Mouse (Mus musculus) layer of hippocampus, postnatal 25 days (tissue): ENCODE results near the gene Slc5a9. TPM values are rescaled to one million over a fixed set of nuclear protein-coding genes. Genes with fewer than 3 reads are reported as not detected.
"Not testable (repeated sequence)": the region's sequence is repeated elsewhere in the genome, so short reads cannot be mapped to it uniquely, and the experiment has no call there.

Experiments
- DNase-seq, 2 experiments: peaks; one replicate each; pipeline ENCODE4 v3.0.0; 2022; ENCODE audit warnings: mixed read lengths in 2 of 2, low spot score in 1 of 2; ENCODE audit errors: extremely low spot score in 1 of 2
- total RNA-seq, 2 experiments: library from RNA; stranded (reverse); gene quantifications; 2 replicates each; pipeline ENCODE4 v1.2.3; 2021

The Slc5a9 gene
- not detected for total RNA-seq

DNA sequence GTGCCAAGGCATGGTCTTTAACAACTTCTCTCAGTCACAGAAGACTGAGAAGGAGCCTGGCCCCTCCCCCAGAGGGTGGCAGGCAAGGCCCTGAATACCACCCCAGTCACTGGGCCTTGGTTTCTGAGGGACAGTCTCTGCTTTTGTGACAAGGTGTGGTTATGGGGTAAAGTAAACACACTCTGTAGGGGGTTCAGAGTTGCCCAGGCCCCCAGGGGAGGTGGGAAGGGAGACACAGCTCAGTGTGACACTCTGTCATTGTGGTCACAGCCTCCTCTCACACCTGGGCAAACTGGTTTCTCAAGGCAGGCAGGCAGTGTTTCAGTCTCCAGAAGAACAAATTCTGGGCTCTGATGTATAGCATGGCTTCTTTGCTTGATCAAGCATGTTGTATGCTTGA is at the start of gene Slc5a9:
Slc5a9 (minus strand) TSS at position 144 of the 400 bp plus-strand sequence.
- DNase-seq: no peak

DNA sequence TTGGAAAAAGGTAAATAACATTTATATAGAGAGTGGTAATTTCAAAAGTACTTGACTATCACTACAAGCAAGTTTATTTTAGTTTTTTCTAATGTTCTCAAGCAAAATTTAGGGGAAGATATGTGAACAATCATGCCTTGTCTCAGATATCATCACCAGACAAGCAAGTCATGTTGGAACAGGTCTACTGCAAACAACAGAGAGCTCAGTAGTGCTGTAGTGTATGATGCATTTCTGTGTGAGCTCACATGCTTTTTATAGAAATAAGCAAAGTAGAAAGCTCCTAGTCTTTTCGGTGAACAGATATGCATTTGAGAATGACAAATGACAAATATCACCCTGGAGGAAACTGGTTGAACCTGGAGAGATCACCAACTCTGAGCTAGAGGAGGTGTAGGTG is 16.4 kb upstream of the Slc5a9 start, which contains the start of gene Skint8:
Skint8 (plus strand) TSS at position 301 of the 400 bp plus-strand sequence.
- no peak for DNase-seq

DNA sequence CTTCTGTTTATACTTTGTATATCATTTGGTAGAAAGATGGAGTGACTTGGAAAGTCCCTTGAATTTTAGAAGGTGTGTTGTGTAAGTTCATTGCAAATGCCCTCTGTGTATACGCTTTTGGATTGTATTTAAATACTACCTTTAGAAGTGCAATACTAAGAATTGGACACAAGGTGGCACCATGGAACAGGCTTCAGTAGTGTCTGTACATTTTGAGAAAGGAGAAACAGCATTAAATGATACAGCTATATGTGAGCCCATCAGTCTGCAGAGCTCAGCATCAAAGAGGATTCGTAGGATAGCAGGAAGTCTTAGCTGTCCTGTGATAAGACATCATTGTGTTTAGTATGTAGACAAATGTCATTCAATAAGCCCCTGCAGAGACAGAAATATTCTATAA is 5.2 kb upstream of the Slc5a9 start:
- no peak for DNase-seq

DNA sequence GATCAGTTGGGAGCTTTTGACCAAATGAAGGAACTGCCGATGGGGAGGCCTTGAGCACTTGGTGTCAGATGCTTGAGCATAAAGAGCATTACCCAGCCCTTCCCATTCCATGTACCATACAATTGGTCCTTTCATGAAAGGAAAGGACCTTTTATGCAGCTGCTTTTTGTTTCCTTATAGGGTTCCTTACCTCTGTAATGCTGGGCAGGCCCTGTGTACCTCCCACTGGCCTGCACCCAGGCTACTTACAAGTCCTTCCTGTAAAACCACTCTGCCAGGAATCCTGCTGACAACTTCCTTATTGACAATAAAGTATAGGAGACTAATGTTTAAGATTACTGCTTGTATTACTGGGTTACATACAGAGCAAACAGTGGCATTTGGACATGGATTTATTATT is 1.2 kb downstream of the Slc5a9 start:
- no peak for DNase-seq

DNA sequence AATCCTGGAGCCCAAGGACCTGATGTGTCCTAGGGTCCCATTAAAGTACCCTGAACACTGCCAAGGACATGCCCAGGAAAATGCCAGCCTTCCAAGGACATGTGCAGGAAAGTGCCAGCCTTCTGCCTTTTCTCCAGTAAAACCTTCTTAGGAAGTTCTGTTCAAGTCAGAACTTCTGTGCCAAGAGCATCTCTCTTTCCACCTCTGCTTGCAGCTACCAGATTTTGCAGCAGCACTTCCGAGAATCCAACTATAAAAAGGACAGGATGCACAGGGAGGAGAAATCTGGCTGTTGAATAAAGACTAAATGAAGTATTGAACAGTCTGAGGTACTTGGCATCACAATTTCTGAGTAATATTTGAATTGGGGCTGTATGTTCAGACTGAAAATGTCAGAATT is 2.2 kb downstream of the Slc5a9 start:
- DNase-seq: not testable (repeated sequence)

DNA sequence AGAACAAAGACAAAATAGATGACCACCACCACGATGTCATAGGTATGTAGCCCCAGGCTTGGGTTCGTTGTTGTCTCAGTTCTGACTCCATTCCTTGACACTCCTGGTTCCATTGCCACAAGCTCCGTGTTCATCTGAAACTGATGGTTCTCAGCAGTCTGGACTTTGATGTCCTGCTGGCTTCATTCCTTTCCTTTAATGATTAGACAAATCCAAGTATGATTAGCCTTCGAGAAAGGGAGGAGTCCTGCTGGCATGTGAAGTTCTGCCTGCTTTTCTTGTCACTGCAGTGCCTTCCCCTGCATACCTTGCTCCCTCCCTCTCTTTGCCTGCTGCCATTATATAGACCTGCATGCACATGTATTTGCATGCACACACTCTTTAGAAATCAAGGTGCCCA is 4.2 kb downstream of the Slc5a9 start:
- DNase-seq: no peak

DNA sequence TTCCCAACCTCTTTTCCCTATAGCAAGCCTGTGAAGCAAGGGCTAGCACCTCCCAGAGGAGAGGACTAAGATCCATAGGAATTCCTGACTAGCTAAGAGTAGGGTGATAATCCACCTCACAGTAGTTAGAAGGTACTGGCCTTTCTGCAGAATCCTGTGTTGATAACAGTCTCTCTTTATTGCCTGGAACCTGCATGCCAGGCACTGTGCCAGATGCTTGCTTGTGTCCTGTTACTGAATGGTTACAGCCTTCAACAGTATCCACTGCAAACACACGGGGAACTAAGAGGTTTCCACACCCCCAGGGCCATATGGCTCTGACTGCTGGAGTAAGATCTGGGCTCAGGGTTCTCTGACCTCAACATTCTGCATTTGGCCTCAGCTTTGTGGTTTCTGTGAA is 5.0 kb downstream of the Slc5a9 start:
- no peak for DNase-seq

DNA sequence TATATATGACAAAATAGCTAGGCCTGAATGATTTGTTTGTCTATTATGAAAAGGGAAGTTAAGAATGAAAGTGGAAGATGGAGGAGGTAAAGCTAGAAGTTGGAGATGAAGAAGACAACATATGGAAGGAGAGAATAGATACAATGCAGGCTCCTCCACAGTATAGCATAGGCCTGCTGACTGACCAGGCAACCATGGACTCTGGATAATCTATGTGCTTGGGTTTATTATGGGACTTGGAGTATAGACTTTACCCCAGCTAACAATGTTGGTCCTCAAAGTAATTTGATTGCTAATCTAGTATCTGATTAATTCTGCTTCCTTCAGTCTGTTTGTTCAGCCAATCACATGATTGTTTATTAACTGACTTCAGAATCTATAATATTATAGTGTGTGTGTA is 10.6 kb downstream of the Slc5a9 start:
- no peak for DNase-seq

DNA sequence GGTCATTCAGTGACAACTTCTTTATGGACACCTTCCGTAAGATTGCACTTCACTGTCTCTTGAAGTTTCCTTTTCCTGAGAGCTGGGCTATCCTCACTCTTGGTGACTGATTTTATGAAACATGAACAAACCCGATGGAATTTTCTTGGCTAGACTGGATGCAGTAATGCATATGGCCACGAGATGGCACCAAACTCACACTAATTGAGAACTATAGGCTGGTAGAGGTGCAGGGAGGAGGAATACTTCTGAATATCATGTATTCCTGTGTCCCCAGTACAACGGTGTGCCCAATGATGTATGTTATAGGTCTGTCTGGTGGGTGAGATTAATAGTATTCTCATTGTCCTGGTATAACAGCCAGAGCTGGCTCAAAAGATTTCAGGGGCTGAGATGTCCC is 16.1 kb downstream of the Slc5a9 start:
- peak; percentile 61 to 87 for DNase-seq

DNA sequence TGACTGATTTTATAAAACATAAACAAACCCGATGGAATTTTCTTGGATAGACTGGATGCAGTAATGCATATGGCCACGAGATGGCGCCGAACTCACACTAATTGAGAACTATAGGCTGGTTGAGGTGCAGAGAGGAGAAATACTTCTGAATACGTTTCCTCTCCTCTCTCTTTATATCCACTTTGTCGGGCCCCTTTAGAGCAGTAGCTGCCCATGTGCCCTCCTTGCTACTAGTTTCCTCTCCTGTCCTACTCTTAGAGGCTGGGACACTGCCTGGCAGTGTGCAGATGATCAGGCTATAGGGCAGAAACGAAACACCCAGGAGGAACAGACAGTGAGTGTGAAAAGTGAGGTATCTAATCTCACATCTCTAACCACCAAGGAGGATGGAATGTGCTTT is 16.7 kb downstream of the Slc5a9 start:
- peak; percentile 55 to 82 for DNase-seq

DNA sequence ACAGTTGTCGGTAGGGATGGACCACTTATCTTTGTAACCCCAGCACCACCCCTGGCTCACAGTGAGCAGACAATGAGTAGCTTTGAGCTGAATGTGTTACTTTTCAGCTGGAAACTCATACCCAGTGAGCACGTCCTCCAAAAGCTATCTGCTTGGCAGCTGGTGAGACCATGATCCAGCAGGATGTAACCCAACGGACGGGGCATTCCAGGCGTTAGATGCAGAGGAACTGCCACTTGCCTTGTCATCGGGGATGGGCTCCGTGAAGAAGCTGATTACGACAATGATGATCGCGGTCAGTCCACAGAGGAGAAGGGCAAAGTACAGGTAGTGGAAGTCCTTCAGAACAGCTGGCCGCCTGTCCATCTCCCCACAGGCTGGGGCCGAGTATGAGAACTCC is 19.2 kb downstream of the Slc5a9 start:
- no peak for DNase-seq

DNA sequence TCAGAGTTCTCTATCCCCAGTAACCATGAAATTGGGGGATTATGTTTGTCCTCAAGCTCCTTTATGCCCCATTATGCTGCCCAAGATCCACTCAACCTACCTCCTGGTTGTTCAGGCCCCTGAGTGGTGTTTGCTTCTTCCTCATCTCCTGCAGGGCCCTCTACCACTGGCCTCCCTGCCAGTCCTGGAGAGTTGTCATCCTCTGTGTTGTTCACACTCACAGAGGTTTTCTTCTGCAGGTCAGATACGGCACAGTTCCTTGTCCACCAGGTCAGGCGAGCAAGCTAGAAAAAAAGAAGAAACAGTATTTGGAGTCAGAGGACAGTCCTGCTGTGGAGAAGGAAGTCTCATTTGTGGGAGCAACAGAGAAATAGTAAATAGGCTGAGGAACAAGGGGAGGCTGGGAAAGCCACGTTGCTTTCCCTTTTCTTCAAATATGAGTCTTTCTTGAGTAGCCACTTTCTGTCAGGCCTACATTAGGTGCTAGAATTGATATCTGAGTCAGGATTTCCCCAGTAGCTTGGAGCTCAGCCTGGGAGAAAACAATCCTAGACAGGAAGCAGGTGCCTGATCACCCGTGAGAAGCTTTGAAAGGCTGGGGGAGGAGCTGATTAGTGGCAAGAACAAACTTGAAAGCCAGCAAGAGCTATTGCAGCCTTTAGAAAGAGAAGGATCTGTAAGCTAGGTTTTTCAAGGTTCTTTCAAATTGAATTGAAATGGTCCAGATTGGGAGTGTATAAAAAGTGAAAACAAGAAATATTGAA is 22.4 kb downstream of the Slc5a9 start:
- DNase-seq: no peak

DNA sequence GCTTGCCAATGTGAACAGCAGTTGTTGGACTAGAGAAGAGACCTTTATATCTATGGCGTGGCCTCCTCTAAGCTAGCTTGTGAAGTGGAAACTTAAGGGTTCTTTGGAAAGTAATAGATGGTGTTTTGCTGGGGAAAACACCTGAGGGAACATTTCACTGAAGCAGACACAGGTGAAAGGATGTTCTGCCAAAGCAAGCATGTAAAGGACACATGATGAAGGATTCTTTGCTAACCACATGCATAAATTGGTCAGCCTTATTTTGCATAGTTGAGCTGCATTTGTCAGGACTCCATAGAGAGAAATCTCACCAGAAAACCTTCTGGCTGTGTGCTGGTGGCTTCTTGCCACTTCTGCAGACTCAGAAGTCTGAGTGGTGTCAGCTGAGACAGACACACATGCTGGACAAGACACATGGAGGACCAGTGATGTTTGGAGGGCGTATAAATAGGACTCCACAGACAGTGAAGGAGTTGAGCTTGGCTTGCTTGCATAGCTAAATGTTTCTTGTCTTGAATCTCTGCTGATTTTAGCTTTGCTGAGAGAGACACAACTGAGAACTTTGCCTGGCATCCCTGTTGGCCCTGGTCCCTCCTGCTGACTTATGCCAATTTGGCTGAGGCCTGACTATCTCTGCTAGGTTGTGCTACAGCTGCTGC is 34.8 kb downstream of the Slc5a9 start:
- DNase-seq: no peak

DNA sequence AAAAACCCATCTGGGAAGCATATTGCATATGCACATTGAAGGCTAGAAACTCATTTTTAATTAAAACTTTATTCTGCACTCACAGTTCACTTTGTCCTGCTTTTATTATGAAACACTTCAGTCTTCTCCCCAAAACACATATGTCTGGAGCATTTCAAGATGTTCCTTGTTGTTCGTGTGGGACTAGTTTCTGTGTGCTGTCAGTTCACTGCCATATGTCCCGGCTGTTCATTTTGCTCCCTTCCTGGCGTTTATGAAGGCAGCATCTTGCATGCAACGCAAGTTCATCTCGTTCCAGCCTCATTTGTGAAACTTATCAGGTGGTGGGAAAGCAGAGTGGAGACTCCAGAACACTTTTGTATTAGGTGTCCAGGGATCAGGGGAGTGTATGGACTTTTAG is 36.0 kb downstream of the Slc5a9 start:
- no peak for DNase-seq

DNA sequence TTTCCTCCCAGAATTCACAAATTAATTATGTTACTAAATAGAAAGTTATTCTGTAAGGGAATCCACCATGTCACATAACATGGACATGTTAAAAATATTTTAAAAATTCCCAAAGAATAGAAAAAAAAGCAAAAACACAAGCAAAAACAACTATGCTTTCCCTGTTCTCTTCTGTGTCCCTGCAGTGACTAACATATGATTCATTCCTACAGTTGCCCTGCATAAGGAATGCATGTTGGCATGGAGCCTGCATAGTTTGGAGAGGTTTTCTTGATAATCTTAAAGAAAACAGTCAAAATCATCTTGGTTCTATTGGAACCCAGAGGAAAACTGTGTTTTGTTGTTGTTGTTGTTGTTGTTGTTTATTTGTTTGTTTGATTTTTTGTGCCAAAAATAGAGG is 50.1 kb downstream of the Slc5a9 start:
- DNase-seq: no peak

DNA sequence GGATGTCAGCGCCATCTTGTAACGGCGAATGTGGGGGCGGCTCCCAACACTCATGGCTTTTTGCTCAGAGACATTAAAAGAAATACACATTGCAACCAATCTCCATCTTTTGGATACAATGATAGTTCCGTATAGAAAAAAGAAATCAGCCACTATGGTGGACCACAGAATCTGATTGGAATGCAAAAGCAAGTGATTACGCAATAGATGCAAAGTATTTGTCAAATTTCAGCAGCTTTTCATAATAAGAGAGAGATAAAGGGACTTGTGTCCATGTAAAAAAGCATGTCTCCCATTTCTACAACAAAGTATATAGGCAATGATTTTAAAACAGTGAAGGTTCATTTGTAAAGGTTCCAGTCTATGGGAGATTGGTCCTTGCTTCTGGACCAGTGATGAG is 63.8 kb downstream of the Slc5a9 start:
- no peak for DNase-seq

Other genes with a start within 250 kb of the Slc5a9 start
- 1 to 10 TPM; 3.6 to 4.6 TPM for gene Spata6, start 182.9 kb downstream of the Slc5a9 start, total RNA-seq
- not detected for gene Skint8, start 16.5 kb upstream of the Slc5a9 start, total RNA-seq
- gene Skint7, start 70.0 kb upstream of the Slc5a9 start, total RNA-seq: under 1 TPM; 0.33 to 0.44 TPM
- not detected for gene Skint1, start 103.4 kb upstream of the Slc5a9 start, total RNA-seq
- not detected for gene Skint4, start 169.1 kb upstream of the Slc5a9 start, total RNA-seq